Mouse (Mus musculus) E14TG2a.4 (cell line): ENCODE measurements around the gene Nup214.

Experiments
- H3K27me3 ChIP-seq: 2 replicates; pipeline ENCODE4 v1.6.1; 2014; ENCODE audit warnings: low read length, control low read depth; ENCODE audit not compliant: insufficient read depth
- H3K36me3 ChIP-seq: 2 replicates; pipeline ENCODE4 v1.6.1; 2014; ENCODE audit warnings: low read length, control low read depth; ENCODE audit not compliant: insufficient read depth
- H3K4me1 ChIP-seq: replicated peaks from 2 replicates; pipeline ENCODE4 v1.6.1; 2014; ENCODE audit warnings: low read depth, low read length, control low read depth
- H3K4me3 ChIP-seq: replicated peaks from 2 replicates; pipeline ENCODE4 v1.5.1; 2014; ENCODE audit warnings: mild to moderate bottlenecking, low read length
- H3K9me3 ChIP-seq: 2 replicates; pipeline ENCODE4 v1.6.1; 2014; ENCODE audit warnings: low read length, control low read depth
- CTCF ChIP-seq: conservative IDR thresholded peaks from 2 replicates; pipeline ENCODE4 v1.5.1; 2014; ENCODE audit warnings: low read length
- NANOG ChIP-seq: IDR thresholded peaks from 2 replicates; pipeline ENCODE4 v1.6.1; 2014; ENCODE audit warnings: borderline replicate concordance, low read length, mixed read lengths
- POU5F1 ChIP-seq: IDR thresholded peaks from 2 replicates; pipeline ENCODE4 v1.6.1; 2014; ENCODE audit warnings: low read length, borderline replicate concordance

The Nup214 gene

GRCm38 (mm10) chr2:32077744-32078143 lies 103.5 kb downstream of the Nup214 start:
- Histone ChIP-seq H3K9me3 (no peaks in the 10 kb centered on the region), H3K4me3 (peak overlapping the region; percentile 57), H3K4me1 (peaks cover 80% of the 10 kb centered on the region), H3K27me3 (peaks cover 15% of the 10 kb centered on the region), H3K36me3 (no peaks in the 10 kb centered on the region)
- TF ChIP-seq POU5F1 (no peak), NANOG (no peak), CTCF (no peak)

GRCm38 (mm10) chr2:32078522-32078921 lies 104.3 kb downstream of the Nup214 start:
- Histone ChIP-seq H3K4me1 (peaks cover 75% of the 10 kb centered on the region), H3K4me3 (peak overlapping the region; percentile 57), H3K36me3 (no peaks in the 10 kb centered on the region), H3K9me3 (no peaks in the 10 kb centered on the region), H3K27me3 (peaks cover 23% of the 10 kb centered on the region)
- no peak; the same call in 1 of the 2 replicates for TF ChIP-seq NANOG
- no peak for TF ChIP-seq CTCF
- no peak for TF ChIP-seq POU5F1

- no peaks in the 10 kb centered on the region for H3K9me3 ChIP-seq
- H3K36me3 ChIP-seq = no peaks in the 10 kb centered on the region
- H3K4me1 ChIP-seq = peaks cover 70% of the 10 kb centered on the region
- H3K4me3 ChIP-seq = peak overlapping the region; percentile 57
- TF ChIP-seq NANOG (no peak), CTCF (no peak), POU5F1 (no peak)
- peaks cover 30% of the 10 kb centered on the region for H3K27me3 ChIP-seq
Measured at GRCm38 (mm10) chr2:32079191-32079725, 105.0 kb downstream of the Nup214 start.

- H3K27me3 ChIP-seq = peaks cover 44% of the 10 kb centered on the region
- H3K4me1 ChIP-seq = peaks cover 65% of the 10 kb centered on the region
- no peaks in the 10 kb centered on the region for H3K9me3 ChIP-seq
- no peak overlapping the region for H3K4me3 ChIP-seq
- TF ChIP-seq CTCF (no peak), NANOG (no peak)
- H3K36me3 ChIP-seq = no peaks in the 10 kb centered on the region
Measured at GRCm38 (mm10) chr2:32080681-32081080, 106.4 kb downstream of the Nup214 start.

GRCm38 (mm10) chr2:32081296-32081929 lies 107.2 kb downstream of the Nup214 start:
- TF ChIP-seq POU5F1 (no peak), NANOG (no peak), CTCF (no peak)
- no peak overlapping the region for H3K4me3 ChIP-seq
- peaks cover 51% of the 10 kb centered on the region for H3K27me3 ChIP-seq
- peaks cover 65% of the 10 kb centered on the region for H3K4me1 ChIP-seq
- H3K36me3 ChIP-seq = no peaks in the 10 kb centered on the region
- H3K9me3 ChIP-seq = no peaks in the 10 kb centered on the region

- Histone ChIP-seq H3K36me3 (no peaks in the 10 kb centered on the region), H3K4me3 (peak overlapping the region; percentile 91), H3K9me3 (no peaks in the 10 kb centered on the region), H3K4me1 (peaks cover 59% of the 10 kb centered on the region), H3K27me3 (peaks cover 59% of the 10 kb centered on the region)
- no peak for TF ChIP-seq POU5F1
- no peak for TF ChIP-seq NANOG
- TF ChIP-seq CTCF = no peak
Measured at GRCm38 (mm10) chr2:32082229-32082628, 108.0 kb downstream of the Nup214 start.

GRCm38 (mm10) chr2:32083159-32084011 lies 109.1 kb downstream of the Nup214 start:
- Histone ChIP-seq H3K4me3 (peak overlapping the region; percentile 91), H3K36me3 (no peaks in the 10 kb centered on the region), H3K4me1 (peaks cover 52% of the 10 kb centered on the region), H3K27me3 (peaks cover 71% of the 10 kb centered on the region), H3K9me3 (no peaks in the 10 kb centered on the region)
- no peak for TF ChIP-seq POU5F1

- no peaks in the 10 kb centered on the region for H3K36me3 ChIP-seq
- H3K9me3 ChIP-seq = no peaks in the 10 kb centered on the region
- peaks cover 49% of the 10 kb centered on the region for H3K4me1 ChIP-seq
- no peak for TF ChIP-seq POU5F1
- TF ChIP-seq NANOG = no peak
- TF ChIP-seq CTCF = no peak
- H3K4me3 ChIP-seq = peak within 1 kb of the TSS; percentile 91
- peaks cover 77% of the 10 kb centered on the region for H3K27me3 ChIP-seq
Measured at GRCm38 (mm10) chr2:32084111-32084871, 110.1 kb downstream of the Nup214 start, which contains the start of gene Fam78a. Gene Fam78a, minus strand, starts transcription at chr2:32084857.
